Mouse (Mus musculus): ENCODE results near the gene Abcg5. TPM values are rescaled to one million over a fixed set of nuclear protein-coding genes. Genes with fewer than 3 reads are reported as not detected.
A peak's percentile ranks its signal among the peaks of the same experiment; 100 is the strongest.

The Abcg5 gene
- polyA plus RNA-seq, 1 experiment from 2014 or later = 0.45 TPM

GRCm38 (mm10) chr17:84716252-84716872, 33.6 kb upstream of the Abcg5 start:
- H3K9ac ChIP-seq (ENCODE audit: low read length) = no peak overlapping the region
- no peak overlapping the region for H3K4me3 ChIP-seq (ENCODE audit: low read length)
- H3K27me3 ChIP-seq (ENCODE audit: control insufficient read depth, insufficient read depth, low read depth, low read length) = no peaks in the 10 kb centered on the region
- no peaks in the 10 kb centered on the region for H3K4me1 ChIP-seq (replicated peaks; ENCODE audit: control insufficient read depth, insufficient read depth, low read length)
- H3K36me3 ChIP-seq (ENCODE audit: control insufficient read depth, insufficient read depth, low read length) = peaks cover 10% of the 10 kb centered on the region
- no peak overlapping the region for H3K27ac ChIP-seq (ENCODE audit: low read length)
- H3K9me3 ChIP-seq (ENCODE audit: control insufficient read depth, low read length) = no peaks in the 10 kb centered on the region
- no peak overlapping the region for H3K4me2 ChIP-seq (ENCODE audit: low read depth, low read length)
- WGBS = 60% methylated on average over 16 of the region's 16 CpGs
- ATAC-seq (ENCODE audit: low read depth) = no peak

- Histone ChIP-seq H3K36me3 (ENCODE audit: control insufficient read depth, insufficient read depth, low read length) (peaks cover 10% of the 10 kb centered on the region), H3K4me2 (ENCODE audit: low read depth, low read length) (no peak overlapping the region), H3K9ac (ENCODE audit: low read length) (no peak overlapping the region), H3K27ac (ENCODE audit: low read length) (no peak overlapping the region), H3K4me1 (replicated peaks; ENCODE audit: control insufficient read depth, insufficient read depth, low read length) (no peaks in the 10 kb centered on the region), H3K27me3 (ENCODE audit: control insufficient read depth, insufficient read depth, low read depth, low read length) (no peaks in the 10 kb centered on the region), H3K9me3 (ENCODE audit: control insufficient read depth, low read length) (no peaks in the 10 kb centered on the region), H3K4me3 (ENCODE audit: low read length) (no peak overlapping the region)
- 62% methylated on average over 4 of the region's 4 CpGs for WGBS
- ATAC-seq (ENCODE audit: low read depth) = no peak
These were observed 32.1 kb upstream of the Abcg5 start for GRCm38 (mm10) chr17:84714930-84715329.

- peaks cover 7% of the 10 kb centered on the region; the same call in 1 of the 2 replicates for H3K4me1 ChIP-seq (replicated peaks; ENCODE audit: control insufficient read depth, insufficient read depth, low read length)
- H3K4me3 ChIP-seq (ENCODE audit: low read length) = no peak overlapping the region
- no peak overlapping the region for H3K9ac ChIP-seq (ENCODE audit: low read length)
- WGBS = 85% methylated on average over 18 of the region's 18 CpGs
- no peaks in the 10 kb centered on the region for H3K9me3 ChIP-seq (ENCODE audit: control insufficient read depth, low read length)
- no peaks in the 10 kb centered on the region for H3K27me3 ChIP-seq (ENCODE audit: control insufficient read depth, insufficient read depth, low read depth, low read length)
- peaks cover 10% of the 10 kb centered on the region for H3K36me3 ChIP-seq (ENCODE audit: control insufficient read depth, insufficient read depth, low read length)
- ATAC-seq (ENCODE audit: low read depth) = no peak
- H3K27ac ChIP-seq (ENCODE audit: low read length) = no peak overlapping the region
- H3K4me2 ChIP-seq (ENCODE audit: low read depth, low read length) = no peak overlapping the region
These were observed 30.9 kb upstream of the Abcg5 start for GRCm38 (mm10) chr17:84713563-84714164.

GRCm38 (mm10) chr17:84709403-84709851, 26.6 kb upstream of the Abcg5 start:
- no peaks in the 10 kb centered on the region for H3K9me3 ChIP-seq (ENCODE audit: control insufficient read depth, low read length)
- no peak overlapping the region for H3K9ac ChIP-seq (ENCODE audit: low read length)
- H3K4me2 ChIP-seq (ENCODE audit: low read depth, low read length) = peak overlapping the region; percentile 33
- peaks cover 8% of the 10 kb centered on the region; the same call in 1 of the 2 replicates for H3K36me3 ChIP-seq (ENCODE audit: control insufficient read depth, insufficient read depth, low read length)
- no peak overlapping the region for H3K4me3 ChIP-seq (ENCODE audit: low read length)
- H3K27ac ChIP-seq (ENCODE audit: low read length) = no peak overlapping the region
- H3K27me3 ChIP-seq (ENCODE audit: control insufficient read depth, insufficient read depth, low read depth, low read length) = no peaks in the 10 kb centered on the region
- WGBS = 40% methylated on average over 17 of the region's 17 CpGs
- H3K4me1 ChIP-seq (replicated peaks; ENCODE audit: control insufficient read depth, insufficient read depth, low read length) = peaks cover 7% of the 10 kb centered on the region; the same call in 1 of the 2 replicates
- ATAC-seq (ENCODE audit: low read depth) = peak; percentile 54; the same call in 1 of the 2 replicates

- no peak overlapping the region for H3K9ac ChIP-seq (ENCODE audit: low read length)
- WGBS = 67% methylated on average over 7 of the region's 7 CpGs
- H3K9me3 ChIP-seq (ENCODE audit: control insufficient read depth, low read length) = no peaks in the 10 kb centered on the region
- peaks cover 12% of the 10 kb centered on the region for H3K36me3 ChIP-seq (ENCODE audit: control insufficient read depth, insufficient read depth, low read length)
- no peaks in the 10 kb centered on the region for H3K27me3 ChIP-seq (ENCODE audit: control insufficient read depth, insufficient read depth, low read depth, low read length)
- H3K27ac ChIP-seq (ENCODE audit: low read length) = no peak overlapping the region
- H3K4me2 ChIP-seq (ENCODE audit: low read depth, low read length) = no peak overlapping the region
- no peak for ATAC-seq (ENCODE audit: low read depth)
- H3K4me3 ChIP-seq (ENCODE audit: low read length) = no peak overlapping the region
- H3K4me1 ChIP-seq (replicated peaks; ENCODE audit: control insufficient read depth, insufficient read depth, low read length) = peaks cover 7% of the 10 kb centered on the region; the same call in 1 of the 2 replicates
These were observed 26.0 kb upstream of the Abcg5 start for GRCm38 (mm10) chr17:84708818-84709217.

GRCm38 (mm10) chr17:84707407-84707806, 24.6 kb upstream of the Abcg5 start:
- peaks cover 9% of the 10 kb centered on the region for H3K36me3 ChIP-seq (ENCODE audit: control insufficient read depth, insufficient read depth, low read length)
- H3K4me2 ChIP-seq (ENCODE audit: low read depth, low read length) = no peak overlapping the region
- H3K27me3 ChIP-seq (ENCODE audit: control insufficient read depth, insufficient read depth, low read depth, low read length) = no peaks in the 10 kb centered on the region
- no peak overlapping the region for H3K27ac ChIP-seq (ENCODE audit: low read length)
- no peak overlapping the region for H3K4me3 ChIP-seq (ENCODE audit: low read length)
- no peak overlapping the region for H3K9ac ChIP-seq (ENCODE audit: low read length)
- H3K9me3 ChIP-seq (ENCODE audit: control insufficient read depth, low read length) = no peaks in the 10 kb centered on the region
- 62% methylated on average over 4 of the region's 4 CpGs for WGBS
- peaks cover 7% of the 10 kb centered on the region; the same call in 1 of the 2 replicates for H3K4me1 ChIP-seq (replicated peaks; ENCODE audit: control insufficient read depth, insufficient read depth, low read length)
- no peak for ATAC-seq (ENCODE audit: low read depth)

GRCm38 (mm10) chr17:84698727-84699126, 15.9 kb upstream of the Abcg5 start:
- WGBS = 19% methylated on average over 5 of the region's 5 CpGs
- no peaks in the 10 kb centered on the region for H3K27me3 ChIP-seq (ENCODE audit: control insufficient read depth, insufficient read depth, low read depth, low read length)
- H3K27ac ChIP-seq (ENCODE audit: low read length) = no peak overlapping the region
- ATAC-seq (ENCODE audit: low read depth) = peak; percentile 37; the same call in 1 of the 2 replicates
- no peak overlapping the region for H3K4me3 ChIP-seq (ENCODE audit: low read length)
- no peaks in the 10 kb centered on the region for H3K36me3 ChIP-seq (ENCODE audit: control insufficient read depth, insufficient read depth, low read length)
- H3K4me1 ChIP-seq (replicated peaks; ENCODE audit: control insufficient read depth, insufficient read depth, low read length) = no peaks in the 10 kb centered on the region
- no peaks in the 10 kb centered on the region for H3K9me3 ChIP-seq (ENCODE audit: control insufficient read depth, low read length)
- H3K4me2 ChIP-seq (ENCODE audit: low read depth, low read length) = no peak overlapping the region
- no peak overlapping the region for H3K9ac ChIP-seq (ENCODE audit: low read length)

GRCm38 (mm10) chr17:84696537-84696936, 13.7 kb upstream of the Abcg5 start:
- Histone ChIP-seq H3K4me2 (ENCODE audit: low read depth, low read length) (no peak overlapping the region), H3K4me1 (replicated peaks; ENCODE audit: control insufficient read depth, insufficient read depth, low read length) (no peaks in the 10 kb centered on the region), H3K36me3 (ENCODE audit: control insufficient read depth, insufficient read depth, low read length) (no peaks in the 10 kb centered on the region), H3K9ac (ENCODE audit: low read length) (no peak overlapping the region), H3K4me3 (ENCODE audit: low read length) (no peak overlapping the region), H3K27ac (ENCODE audit: low read length) (no peak overlapping the region), H3K9me3 (ENCODE audit: control insufficient read depth, low read length) (no peaks in the 10 kb centered on the region), H3K27me3 (ENCODE audit: control insufficient read depth, insufficient read depth, low read depth, low read length) (no peaks in the 10 kb centered on the region; the same call in 1 of the 2 replicates)
- ATAC-seq (ENCODE audit: low read depth) = no peak
- WGBS = 60% methylated on average over 6 of the region's 6 CpGs

GRCm38 (mm10) chr17:84693741-84694140, 10.9 kb upstream of the Abcg5 start:
- Histone ChIP-seq H3K27ac (ENCODE audit: low read length) (no peak overlapping the region), H3K27me3 (ENCODE audit: control insufficient read depth, insufficient read depth, low read depth, low read length) (no peaks in the 10 kb centered on the region; the same call in 1 of the 2 replicates), H3K9me3 (ENCODE audit: control insufficient read depth, low read length) (no peaks in the 10 kb centered on the region), H3K4me1 (replicated peaks; ENCODE audit: control insufficient read depth, insufficient read depth, low read length) (no peaks in the 10 kb centered on the region), H3K36me3 (ENCODE audit: control insufficient read depth, insufficient read depth, low read length) (no peaks in the 10 kb centered on the region), H3K4me3 (ENCODE audit: low read length) (no peak overlapping the region), H3K4me2 (ENCODE audit: low read depth, low read length) (no peak overlapping the region), H3K9ac (ENCODE audit: low read length) (no peak overlapping the region)
- no peak for ATAC-seq (ENCODE audit: low read depth)
- 63% methylated on average over 2 of the region's 2 CpGs for WGBS

Data from lung, embryonic 16.5 days (tissue).